Comparison of ENCODE assay signal across 13 mouse cellular contexts in genomic region chr10:89747221-89747905, GRCm38 (mm10). TPM values are rescaled to one million over a fixed set of nuclear protein-coding genes. Genes with fewer than 3 reads are reported as not detected.
DNase-seq lines count a peak whose midpoint lies in the region; ATAC-seq lines count a peak whose summit lies in the region.
"Had no signal": no experiment of that assay in that cellular context is flagged by ENCODE, and none has a peak within 500 bp of the region (broad histone marks: within the 10 kb centered on the region; RNA-seq: fewer than 3 reads in every experiment).

No protein-coding gene starts in this region.

- peak; percentile 18 to 21 for DNase-seq in cerebellum, adult 18-20 months
- no peak for DNase-seq in cerebellum, adult 11-12 months
- peak; percentile 11 for DNase-seq in right cerebral cortex, postnatal 4 days
- DNase-seq in right cerebral cortex, adult 18-20 months, result no peak
- peak; percentile 61 for DNase-seq in splenic B cell, adult 2 months (ENCODE audit: low read depth, low spot score)
- DNase-seq in left cerebral cortex, postnatal 14 days (ENCODE audit: low spot score in 2 of 2), result no peak
- DNase-seq in retina, embryonic 14.5 days (ENCODE audit: low spot score), result no peak
- DNase-seq: kidney, adult 8-10 months; layer of hippocampus, postnatal 36 days; liver, embryonic 13.5 days; thymus, postnatal 25 days had no signal

- intact Hi-C loops in left cerebral cortex, postnatal 14 days (cut with DNase I), result loop anchor here (10.0 kb wide), 1 partner anchor 297 kb away; no protein-coding TSS in a partner anchor

- no peaks in the 10 kb centered on the region for H3K27me3 ChIP-seq in splenic B cell, adult 2 months (ENCODE audit: control insufficient read depth, insufficient read depth, low read length, poor library complexity, severe bottlenecking)
- H3K27me3 ChIP-seq: embryonic facial prominence, embryonic 13.5 days; liver, embryonic 13.5 days had no signal

- ATAC-seq in common myeloid progenitor, adult 5-6 weeks (replicated peaks; ENCODE audit: low read depth, poor library complexity, severe bottlenecking), result peak; percentile 10

- H3K36me3 ChIP-seq in splenic B cell, adult 2 months (ENCODE audit: control insufficient read depth, insufficient read depth, low read length, poor library complexity, severe bottlenecking), result no peaks in the 10 kb centered on the region
- H3K36me3 ChIP-seq: embryonic facial prominence, embryonic 13.5 days; liver, embryonic 13.5 days had no signal

RNA-seq across cellular contexts. Expression of gene Uhrf1bp1l, which starts 2.6 kb away (rescaled TPM):
- 33.6 and 45.0 TPM in 2 replicates for total RNA-seq in common myeloid progenitor, adult 5-6 weeks (2017)
- 10 to 100 TPM; 88.6 to 90.2 TPM for total RNA-seq in left cerebral cortex, postnatal 14 days (2021)

RNA-seq across cellular contexts. Expression of gene Actr6, which starts 15.3 kb away (rescaled TPM):
- total RNA-seq in common myeloid progenitor, adult 5-6 weeks (2017), result 16.8 and 21.7 TPM in 2 replicates
- 10 to 100 TPM; 22.5 to 23.1 TPM for total RNA-seq in left cerebral cortex, postnatal 14 days (2021)

Comparison
In these comparisons a context has a peak if more than half of its experiments do, and no peak if none do; other contexts are left out.
1. DNase-seq: peak in cerebellum, adult 18-20 months (2 of 2), right cerebral cortex, postnatal 4 days (single experiment) and splenic B cell, adult 2 months (single experiment); none in cerebellum, adult 11-12 months (single experiment), right cerebral cortex, adult 18-20 months (single experiment), left cerebral cortex, postnatal 14 days (0 of 2) and retina, embryonic 14.5 days (single experiment).